Mouse (Mus musculus): ENCODE data around the gene Olfr145. TPM values are rescaled to one million over a fixed set of nuclear protein-coding genes. Genes with fewer than 3 reads are reported as not detected.

Gene Olfr145
- total RNA-seq (2021): not detected
- long read RNA-seq, experiment 1: 0 reads
- long read RNA-seq, experiment 2: 0 reads

DNA sequence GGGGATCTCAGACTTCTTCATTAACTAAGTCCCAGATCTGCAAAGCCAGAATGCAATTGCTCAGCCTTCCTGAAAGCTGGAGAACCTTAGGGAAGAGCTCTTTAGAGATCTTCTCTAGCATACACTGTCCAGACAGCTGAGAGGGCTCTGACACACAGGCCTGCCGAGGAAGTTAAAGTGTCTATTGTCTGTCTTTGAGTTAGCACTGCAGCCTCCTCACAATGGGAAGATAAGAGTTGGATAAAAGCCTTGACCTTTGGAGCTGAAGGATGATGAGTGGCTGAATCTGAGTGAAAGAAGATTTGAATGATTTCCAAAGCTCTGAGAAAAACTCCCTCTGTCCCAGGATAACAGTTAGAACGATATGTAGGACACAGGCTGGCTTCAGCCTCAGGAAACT, at the start of gene Olfr145:
Gene Olfr145, plus strand, starts transcription at position 64 of the 400 bp plus-strand sequence.
- intact Hi-C loops (cut with DNase I): no loop called here
- no peak for DNase-seq (ENCODE audit: low spot score in 2 of 2)

DNA sequence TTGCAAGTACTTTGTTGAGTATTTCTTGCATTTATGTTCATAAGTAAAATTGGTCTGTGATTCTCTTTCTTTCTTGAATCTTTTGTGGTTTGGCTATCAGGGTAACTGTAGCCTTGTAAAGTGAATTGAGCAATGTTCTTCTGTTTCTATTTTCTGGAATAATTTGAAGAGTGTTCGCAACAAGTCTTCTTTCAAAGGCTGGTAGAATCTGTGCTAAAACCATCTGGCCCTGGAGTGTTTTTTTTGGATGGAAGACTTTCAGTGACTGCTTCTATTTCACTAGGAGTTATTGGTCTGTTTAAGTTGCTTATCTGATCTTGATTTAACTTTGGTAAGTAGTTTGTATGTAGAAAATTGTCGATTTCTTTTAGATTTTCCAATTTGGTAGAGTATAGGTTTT, 47.3 kb upstream of the Olfr145 start:
- intact Hi-C loops (cut with DNase I): no loop called here
- no peak for DNase-seq (ENCODE audit: low spot score in 2 of 2)

DNA sequence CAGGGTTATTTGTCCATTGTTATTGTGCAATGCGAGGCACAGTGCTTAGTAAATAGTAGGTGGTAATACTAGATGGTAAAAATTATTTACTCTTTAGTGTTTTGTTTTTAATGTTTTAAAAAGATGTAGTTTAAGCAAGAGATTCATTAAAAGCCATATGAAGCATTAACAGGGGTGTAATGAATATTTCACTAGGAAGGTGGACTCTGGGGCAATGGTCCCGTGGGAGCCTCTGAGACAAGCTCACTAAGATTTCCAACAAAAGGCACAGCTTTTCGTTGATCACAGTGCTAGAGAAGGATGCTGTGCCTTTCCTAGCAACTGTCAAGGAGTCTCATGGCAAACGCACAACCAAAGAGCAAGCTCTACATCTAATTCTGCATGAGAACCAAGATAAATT, 42.6 kb upstream of the Olfr145 start, which contains the start of gene Olfr877:
Gene Olfr877, plus strand, starts transcription at position 301 of the 400 bp plus-strand sequence.
- DNase-seq (ENCODE audit: low spot score in 2 of 2): no peak
- intact Hi-C loops (cut with DNase I): no loop called here

DNA sequence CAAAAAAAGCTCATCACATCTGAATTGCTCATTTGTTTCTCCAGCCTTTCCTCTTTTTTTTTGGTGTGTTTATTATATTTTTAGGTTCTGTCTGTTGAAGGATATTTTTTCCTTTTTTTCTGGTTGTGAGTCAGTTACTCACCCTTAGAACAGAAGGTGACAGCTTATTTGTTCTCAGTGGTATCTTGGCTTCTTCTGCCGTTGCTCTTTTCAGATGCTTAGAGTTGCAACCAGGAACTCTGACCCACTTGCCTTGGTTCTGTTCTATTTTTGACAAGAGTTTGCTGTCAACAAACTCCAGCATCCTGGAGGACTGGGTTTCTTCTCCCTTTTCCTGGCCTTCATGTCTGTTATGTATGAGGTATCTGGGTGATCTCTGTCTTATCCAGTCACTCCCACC, 33.2 kb upstream of the Olfr145 start:
- no peak for DNase-seq (ENCODE audit: low spot score in 2 of 2)

DNA sequence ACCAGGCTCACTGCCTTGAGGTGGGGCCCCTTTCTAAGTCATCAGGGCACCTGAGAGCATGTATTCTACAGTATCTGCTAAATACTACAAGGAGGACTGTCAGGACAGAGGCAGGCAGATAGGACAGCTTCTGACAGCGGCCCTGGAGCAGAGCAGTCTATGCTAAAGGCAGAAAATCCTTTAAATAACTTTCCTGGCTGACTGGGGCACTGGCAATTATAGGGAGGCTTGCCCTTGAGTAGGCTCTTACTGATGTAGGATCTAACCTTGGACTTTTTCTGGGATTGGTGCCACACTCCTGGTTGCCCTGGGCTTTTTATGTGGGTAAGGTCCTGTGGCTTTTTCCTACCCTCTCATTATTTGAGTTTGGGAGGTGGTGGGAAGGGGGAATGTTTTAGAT, 26.3 kb upstream of the Olfr145 start:
- no peak for DNase-seq (ENCODE audit: low spot score in 2 of 2)
- intact Hi-C loops (cut with DNase I): no loop called here

More for the DNA sequence above, 33.2 kb upstream of the Olfr145 start:
- intact Hi-C loops (cut with DNase I): no loop called here

DNA sequence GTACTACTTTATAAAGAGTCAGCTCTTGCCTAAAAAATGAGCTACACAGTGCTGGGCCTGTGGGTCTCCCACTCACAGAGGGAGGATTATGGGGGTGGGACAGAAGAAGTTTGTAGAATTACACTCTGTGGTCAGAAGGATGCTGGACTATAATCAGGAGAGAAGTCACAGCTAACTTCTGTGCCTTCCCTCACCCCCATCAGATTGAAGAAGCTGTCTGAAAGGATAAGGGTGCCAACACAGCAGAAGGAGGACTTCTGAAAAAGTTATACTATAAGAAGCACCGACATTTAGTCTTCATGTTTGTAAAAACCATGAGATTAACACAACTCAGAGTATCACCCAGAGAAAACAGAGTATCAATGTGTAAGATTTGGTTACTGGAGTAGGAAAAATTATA, 25.4 kb upstream of the Olfr145 start:
- peak in 1 of 2 experiments; percentile 18 for DNase-seq (ENCODE audit: low spot score in 2 of 2)
- intact Hi-C loops (cut with DNase I): no loop called here

DNA sequence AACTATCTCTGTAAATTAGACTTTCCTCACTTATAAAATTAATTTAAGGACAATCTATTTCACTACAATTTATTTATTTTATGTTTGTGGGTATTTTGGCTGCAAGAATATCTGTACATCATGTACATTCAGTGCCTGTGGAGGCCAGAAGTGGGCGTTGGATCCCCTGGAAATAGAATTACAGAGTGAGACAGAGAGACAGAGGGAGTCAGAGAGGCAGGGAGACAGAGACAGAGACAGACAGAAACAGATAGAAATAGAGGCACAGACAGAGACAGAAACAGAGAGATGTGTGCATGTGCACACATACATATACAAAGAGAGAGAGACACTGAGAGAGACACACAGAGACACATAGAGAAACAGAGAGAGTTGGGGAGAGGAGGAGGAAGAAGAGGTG, 25.0 kb upstream of the Olfr145 start:
- intact Hi-C loops (cut with DNase I): no loop called here

DNA sequence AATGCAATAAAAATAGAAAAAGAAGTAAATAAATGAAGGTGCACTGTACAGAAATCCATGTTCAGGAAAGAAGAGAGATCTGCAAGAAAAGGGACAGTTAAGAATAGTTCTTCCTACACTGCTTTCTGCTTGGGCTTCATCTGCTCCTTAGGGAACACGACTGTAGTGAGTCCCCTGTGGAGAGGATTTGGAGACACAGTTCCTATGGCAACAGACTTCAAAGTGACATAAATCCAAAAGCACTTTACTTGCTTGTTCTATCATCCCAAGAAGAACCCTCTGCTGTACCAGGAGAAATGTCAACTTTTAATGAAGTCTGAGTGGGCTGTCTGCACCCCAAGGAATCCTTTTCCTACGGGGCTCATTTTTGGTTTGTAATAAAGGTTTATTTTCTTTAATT, 5.6 kb upstream of the Olfr145 start:
- peak; percentile 35 to 82 for DNase-seq (ENCODE audit: low spot score in 2 of 2)
- intact Hi-C loops (cut with DNase I): no loop called here

More for the DNA sequence above, 25.0 kb upstream of the Olfr145 start:
- DNase-seq (ENCODE audit: low spot score in 2 of 2): no peak

DNA sequence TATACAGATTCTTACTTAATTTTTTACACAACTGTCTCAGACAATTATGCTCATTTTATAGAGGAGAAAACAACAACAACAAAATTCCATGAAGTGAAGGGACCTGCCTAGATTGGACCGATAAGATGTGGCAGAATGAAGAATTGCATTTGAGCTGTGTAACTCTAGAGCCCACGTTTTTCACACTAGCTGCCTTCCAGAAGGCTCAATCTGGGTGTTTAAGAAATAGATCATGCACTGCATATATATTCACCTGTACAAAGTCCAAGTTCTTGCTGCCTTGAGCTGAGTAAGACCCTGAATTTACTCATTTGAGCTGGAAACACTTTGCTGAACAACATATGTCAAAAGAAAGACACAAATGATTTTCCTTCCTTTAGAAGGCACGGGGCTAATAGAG, 9.0 kb downstream of the Olfr145 start:
- intact Hi-C loops (cut with DNase I): loop anchor here (10.0 kb wide), 1 partner anchor 231 kb away; no protein-coding TSS in a partner anchor
- DNase-seq (ENCODE audit: low spot score in 2 of 2): peak in 1 of 2 experiments; percentile 35

DNA sequence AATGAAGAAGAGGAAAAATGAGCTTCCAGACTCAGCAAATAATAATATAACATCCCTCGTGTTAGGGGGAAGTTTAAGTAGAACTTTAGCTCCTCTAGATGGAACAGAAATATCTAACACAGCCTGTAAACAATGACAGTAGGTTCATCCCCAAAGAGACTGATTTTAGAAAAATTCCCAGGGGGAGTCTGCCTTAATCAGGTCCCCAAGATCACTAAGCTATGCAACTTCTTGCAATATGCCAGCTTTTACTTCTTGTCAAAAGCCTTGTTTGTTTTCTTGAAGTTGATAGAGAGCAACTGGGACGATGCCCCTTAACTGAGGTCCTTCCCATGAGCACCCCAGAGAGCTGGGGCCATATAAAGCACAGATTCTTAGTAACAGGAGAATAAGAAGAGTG, 21.0 kb downstream of the Olfr145 start, which contains the start of gene Olfr878:
Gene Olfr878, plus strand, starts transcription at position 301 of the 400 bp plus-strand sequence.
- intact Hi-C loops (cut with DNase I): no loop called here
- no peak for DNase-seq (ENCODE audit: low spot score in 2 of 2)

DNA sequence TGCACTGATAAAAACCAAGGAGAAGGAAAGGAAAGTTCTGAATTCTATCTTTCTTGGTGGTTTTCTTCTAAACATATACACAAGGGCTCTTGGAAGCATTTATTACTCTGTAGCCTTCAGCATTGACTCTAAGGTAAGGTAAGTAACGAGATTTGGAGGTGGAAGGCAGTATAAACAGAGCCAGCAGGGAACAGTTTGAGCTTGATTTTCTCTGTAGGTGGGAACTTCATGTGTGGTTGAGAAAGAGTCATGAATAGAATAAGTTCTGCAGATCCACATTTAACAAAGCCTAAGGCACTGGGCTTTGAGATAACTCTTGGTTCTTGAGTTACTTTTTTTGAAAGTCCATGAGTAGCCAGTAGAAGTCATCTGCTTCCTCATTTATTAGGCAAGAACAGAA, 21.5 kb downstream of the Olfr145 start:
- intact Hi-C loops (cut with DNase I): no loop called here
- no peak for DNase-seq (ENCODE audit: low spot score in 2 of 2)

DNA sequence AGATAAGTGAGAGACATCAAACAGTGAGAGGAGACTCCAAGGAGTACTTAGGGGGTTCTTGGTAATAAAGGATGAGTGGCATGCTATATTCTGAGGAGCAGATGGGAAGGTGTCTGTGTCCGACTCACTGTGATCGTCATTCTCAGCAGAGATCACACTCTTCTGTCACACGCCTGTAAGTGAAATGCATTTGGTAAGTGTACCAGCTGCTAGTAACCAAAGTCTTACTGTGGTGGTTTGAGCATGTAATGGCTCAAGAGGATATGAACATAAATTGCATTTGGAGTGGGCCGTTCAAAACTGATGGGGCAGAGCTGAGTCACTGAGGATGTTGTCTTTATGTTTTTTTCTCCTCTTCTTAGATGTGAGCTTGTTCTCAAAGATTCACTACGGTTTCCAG, 27.7 kb downstream of the Olfr145 start:
- intact Hi-C loops (cut with DNase I): no loop called here
- DNase-seq (ENCODE audit: low spot score in 2 of 2): no peak

DNA sequence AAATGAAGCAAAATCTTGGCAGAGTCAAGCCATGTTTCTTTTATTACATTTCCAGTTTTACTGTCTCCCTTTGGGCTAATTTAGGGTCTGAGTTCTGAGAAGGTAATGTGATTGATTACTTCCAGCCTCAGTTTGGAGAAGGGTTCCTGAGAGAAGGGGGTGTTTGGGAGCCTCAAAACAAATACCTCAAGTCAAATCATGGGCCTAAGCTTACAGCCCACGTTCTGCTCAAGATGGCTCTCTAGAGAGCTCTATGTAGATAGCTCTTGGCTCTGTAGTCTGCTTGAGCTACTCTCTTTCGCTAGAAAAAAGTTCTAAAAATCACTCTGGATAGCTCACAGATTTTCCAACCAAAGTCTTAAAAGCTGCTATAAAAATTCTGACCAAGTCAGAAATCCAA, 28.9 kb downstream of the Olfr145 start:
- no peak for DNase-seq (ENCODE audit: low spot score in 2 of 2)
- intact Hi-C loops (cut with DNase I): no loop called here

DNA sequence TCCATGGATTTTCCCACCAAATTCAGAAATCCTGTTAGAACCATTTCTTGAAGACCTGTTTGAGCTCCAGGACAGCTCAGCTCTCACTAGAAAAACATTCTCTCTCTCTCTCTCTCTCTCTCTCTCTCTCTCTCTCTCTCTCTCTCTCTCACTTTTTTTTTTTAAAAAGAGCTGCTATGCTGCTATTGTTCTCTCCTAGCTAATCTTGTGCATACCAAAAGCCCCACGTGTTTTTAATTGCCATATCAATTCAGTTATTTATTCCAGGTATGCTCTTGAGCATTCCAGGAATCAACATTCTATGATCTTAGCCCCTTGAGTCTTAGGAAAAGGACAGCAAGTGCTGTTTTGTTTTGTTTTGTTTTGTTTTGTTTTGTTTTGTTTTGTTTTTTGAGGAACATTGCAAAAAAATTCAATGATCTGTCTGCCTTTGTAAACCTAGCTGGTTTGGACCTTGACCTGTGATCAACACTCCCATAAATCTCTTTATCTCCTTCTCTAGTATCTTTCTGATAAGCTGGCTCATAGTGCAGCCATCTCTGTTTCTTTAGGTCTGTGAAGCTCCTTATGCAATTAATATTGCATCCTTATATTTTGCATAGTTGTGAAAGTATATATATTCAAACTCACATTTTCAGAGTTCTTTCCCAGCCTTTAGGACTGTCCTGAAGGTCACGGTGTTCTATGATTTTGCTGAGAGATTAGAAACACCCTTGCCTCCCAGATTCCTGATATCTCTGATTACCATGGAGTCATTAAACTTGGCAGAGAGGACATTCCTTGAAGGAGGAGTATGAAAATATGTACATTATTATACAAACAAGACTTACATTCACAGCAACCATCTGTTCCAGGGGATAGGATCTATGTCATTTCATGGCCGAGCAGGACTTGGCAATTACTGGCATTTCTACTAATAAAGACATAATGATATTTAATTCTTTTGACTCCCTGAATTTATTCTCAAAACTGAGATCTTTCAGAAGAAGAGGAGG, 29.8 kb downstream of the Olfr145 start:
- intact Hi-C loops (cut with DNase I): no loop called here
- DNase-seq (ENCODE audit: low spot score in 2 of 2): no peak

DNA sequence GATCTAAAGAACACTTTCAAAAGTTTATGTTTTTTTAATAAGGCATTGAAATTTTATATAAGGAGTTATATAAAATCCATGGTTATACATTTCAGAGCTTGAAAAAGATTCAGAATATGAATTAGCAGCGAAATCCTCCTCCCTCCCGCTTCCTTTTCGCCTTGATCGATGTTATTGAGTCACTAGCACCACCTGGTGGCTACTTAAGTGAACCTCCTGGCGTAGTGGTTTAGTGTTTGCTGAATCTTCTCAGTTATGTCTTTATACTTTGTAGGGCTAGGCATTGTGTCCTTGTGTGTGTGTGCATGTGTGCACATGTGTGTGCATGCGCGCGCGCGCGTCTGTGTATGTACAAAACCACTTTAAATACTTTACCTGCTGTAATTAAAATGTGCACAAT, 36.0 kb downstream of the Olfr145 start:
- intact Hi-C loops (cut with DNase I): loop anchor here (1.0 to 10.0 kb wide), 4 partner anchors 242 to 498 kb away; partner anchors contain the start of genes Nrgn and Robo3

DNA sequence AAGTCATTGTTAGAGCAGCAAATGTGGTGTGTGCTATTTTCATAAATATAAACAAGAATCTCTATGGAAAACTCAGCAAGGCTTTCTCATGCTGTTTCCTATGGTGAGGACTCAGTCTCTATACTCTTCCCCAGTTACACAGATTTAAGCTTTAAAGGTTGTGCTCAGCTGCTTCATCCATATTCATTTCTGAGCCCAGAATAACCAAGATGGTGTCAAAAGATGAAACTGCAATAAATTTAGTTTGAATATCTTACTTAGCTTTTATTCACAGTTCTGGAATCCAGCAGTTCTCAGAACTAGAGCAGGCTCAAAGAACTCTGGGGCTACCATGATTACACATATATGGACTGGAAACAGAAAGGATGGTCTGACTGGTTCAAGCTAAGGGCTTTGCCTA, 37.6 kb downstream of the Olfr145 start:
- intact Hi-C loops (cut with DNase I): loop anchor here (5.0 to 10.0 kb wide), 3 partner anchors 382 to 499 kb away; partner anchors contain the start of genes Nrgn and Robo3
- peak in 1 of 2 experiments; percentile 41 for DNase-seq (ENCODE audit: low spot score in 2 of 2)

More for the DNA sequence above, 36.0 kb downstream of the Olfr145 start:
- DNase-seq (ENCODE audit: low spot score in 2 of 2): peak; percentile 87 to 90

DNA sequence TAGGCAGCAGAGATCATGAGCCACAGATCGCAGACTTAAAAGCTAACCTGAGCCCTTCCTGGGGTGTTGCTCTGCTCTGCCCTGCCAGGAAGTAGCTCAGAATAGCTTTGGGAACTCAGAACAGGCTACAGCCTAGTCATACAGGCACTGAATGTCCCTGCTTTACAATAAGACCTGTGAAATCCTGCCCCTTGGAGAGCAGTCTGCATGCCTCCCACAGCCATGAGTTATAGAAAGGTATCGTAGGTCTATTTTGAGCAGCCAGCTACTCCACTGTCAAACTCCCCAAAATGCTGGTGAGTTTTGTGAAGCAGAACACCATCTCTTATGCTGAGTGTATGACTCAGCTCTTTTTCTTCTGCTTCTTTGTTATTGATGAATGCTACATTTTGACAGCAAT, 44.6 kb downstream of the Olfr145 start:
- intact Hi-C loops (cut with DNase I): no loop called here
- DNase-seq (ENCODE audit: low spot score in 2 of 2): no peak
